Mouse (Mus musculus): Measurements from ENCODE around the gene Phf19. TPM values are rescaled to one million over a fixed set of nuclear protein-coding genes. Genes with fewer than 3 reads are reported as not detected.

The Phf19 gene
- polyA plus RNA-seq, 1 experiment = 4.3 TPM

DNA sequence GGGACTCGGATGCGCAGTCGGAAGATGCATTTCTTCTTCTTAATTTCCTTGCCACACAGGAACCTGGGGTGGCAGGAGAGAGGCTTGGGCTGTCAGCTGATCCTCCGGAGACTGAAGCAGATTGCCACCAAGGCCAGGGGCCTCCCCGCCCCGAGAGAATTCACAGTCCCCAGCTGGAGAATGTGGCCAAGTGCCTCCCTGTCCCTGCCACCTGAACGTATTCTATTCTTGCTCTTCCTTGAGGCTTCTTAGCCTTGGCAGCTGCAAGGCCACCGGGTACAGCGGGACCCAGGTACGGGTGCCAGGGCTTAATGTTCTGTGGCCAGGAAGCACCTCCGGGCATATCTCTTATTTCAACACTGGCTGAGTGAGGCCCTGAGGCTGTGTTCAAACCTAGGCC lies 14.1 kb downstream of the Phf19 start:
- TF ChIP-seq TCF3 (IDR thresholded peaks at IDR 0.05; ENCODE audit: insufficient read length, low read depth) = no peak
- no peak for TF ChIP-seq POLR2A (IDR thresholded peaks at IDR 0.05; ENCODE audit: insufficient read length, low read depth)
- no peak for TF ChIP-seq MYOG (IDR thresholded peaks at IDR 0.05; ENCODE audit: control insufficient read depth in 1 of 3, insufficient read depth in 1 of 3, insufficient read length in 2 of 3, low read depth in 2 of 3)
- TF ChIP-seq MAX (IDR thresholded peaks at IDR 0.05; ENCODE audit: low read depth) = no peak
- TF ChIP-seq TCF12 (IDR thresholded peaks at IDR 0.05; ENCODE audit: insufficient read depth, poor library complexity, severe bottlenecking) = no peak
- TF ChIP-seq CEBPB (IDR thresholded peaks at IDR 0.05; ENCODE audit: insufficient read depth, poor library complexity, severe bottlenecking) = no peak
- TF ChIP-seq SRF (IDR thresholded peaks at IDR 0.05; ENCODE audit: control insufficient read depth, insufficient read length, low read depth) = no peak
- TF ChIP-seq MYOD1 (IDR thresholded peaks at IDR 0.05; ENCODE audit: control insufficient read depth in 1 of 3, insufficient read length in 2 of 3, low read depth in 2 of 3) = no peak
- TF ChIP-seq USF1 (IDR thresholded peaks at IDR 0.05; ENCODE audit: low read depth) = no peak
- no peak for TF ChIP-seq REST (IDR thresholded peaks at IDR 0.05; ENCODE audit: insufficient read depth, insufficient read length)
- TF ChIP-seq POLR2AphosphoS2 (IDR thresholded peaks at IDR 0.05; ENCODE audit: insufficient read length, low read depth) = no peak
- TF ChIP-seq E2F4 (IDR thresholded peaks at IDR 0.05; ENCODE audit: insufficient read depth) = no peak
- Histone ChIP-seq H3K4me2 (ENCODE audit: low read depth) (no peak overlapping the region), H3K79me2 (ENCODE audit: control insufficient read depth, insufficient read depth) (no peaks in the 10 kb centered on the region), H3K4me3 (no peak overlapping the region), H3K27me3 (ENCODE audit: control insufficient read depth, insufficient read depth, insufficient read length) (no peaks in the 10 kb centered on the region), H3ac (ENCODE audit: control insufficient read depth, insufficient read length) (no peak overlapping the region), H3K36me3 (ENCODE audit: control insufficient read depth, insufficient read depth) (no peaks in the 10 kb centered on the region)

DNA sequence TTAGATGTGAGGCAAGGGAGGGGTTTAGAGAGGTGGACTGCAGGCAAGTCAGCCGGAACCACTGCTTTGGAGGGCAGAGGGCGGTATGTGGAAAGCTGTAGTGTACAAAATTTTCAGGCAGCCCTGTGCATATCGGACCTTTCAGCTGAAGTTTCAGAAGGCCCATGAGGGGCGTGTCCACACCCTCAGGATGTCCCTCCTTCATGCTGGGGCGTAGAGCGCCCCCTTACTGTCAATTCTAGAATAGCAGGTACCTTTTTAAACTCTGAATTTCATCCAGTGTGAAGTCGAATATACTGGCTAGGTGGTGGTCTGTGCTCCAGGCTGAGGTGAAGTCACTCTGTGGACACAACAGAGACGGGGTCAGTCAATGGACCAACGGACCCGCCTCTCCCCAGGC lies 16.0 kb downstream of the Phf19 start:
- no peaks in the 10 kb centered on the region for H3K79me2 ChIP-seq (ENCODE audit: control insufficient read depth, insufficient read depth)
- H3K36me3 ChIP-seq (ENCODE audit: control insufficient read depth, insufficient read depth) = no peaks in the 10 kb centered on the region
- H3K27me3 ChIP-seq (ENCODE audit: control insufficient read depth, insufficient read depth, insufficient read length) = no peaks in the 10 kb centered on the region
- no peak overlapping the region for H3K4me2 ChIP-seq (ENCODE audit: low read depth)
- no peak overlapping the region for H3ac ChIP-seq (ENCODE audit: control insufficient read depth, insufficient read length)
- TF ChIP-seq SRF (IDR thresholded peaks at IDR 0.05; ENCODE audit: control insufficient read depth, insufficient read length, low read depth) (no peak), MAX (IDR thresholded peaks at IDR 0.05; ENCODE audit: low read depth) (no peak), USF1 (IDR thresholded peaks at IDR 0.05; ENCODE audit: low read depth) (no peak), REST (IDR thresholded peaks at IDR 0.05; ENCODE audit: insufficient read depth, insufficient read length) (no peak), POLR2A (IDR thresholded peaks at IDR 0.05; ENCODE audit: insufficient read length, low read depth) (no peak), MYOG (IDR thresholded peaks at IDR 0.05; ENCODE audit: control insufficient read depth in 1 of 3, insufficient read depth in 1 of 3, insufficient read length in 2 of 3, low read depth in 2 of 3) (no peak), TCF3 (IDR thresholded peaks at IDR 0.05; ENCODE audit: insufficient read length, low read depth) (no peak), POLR2AphosphoS2 (IDR thresholded peaks at IDR 0.05; ENCODE audit: insufficient read length, low read depth) (no peak), TCF12 (IDR thresholded peaks at IDR 0.05; ENCODE audit: insufficient read depth, poor library complexity, severe bottlenecking) (no peak)
- H3K4me3 ChIP-seq = no peak overlapping the region

DNA sequence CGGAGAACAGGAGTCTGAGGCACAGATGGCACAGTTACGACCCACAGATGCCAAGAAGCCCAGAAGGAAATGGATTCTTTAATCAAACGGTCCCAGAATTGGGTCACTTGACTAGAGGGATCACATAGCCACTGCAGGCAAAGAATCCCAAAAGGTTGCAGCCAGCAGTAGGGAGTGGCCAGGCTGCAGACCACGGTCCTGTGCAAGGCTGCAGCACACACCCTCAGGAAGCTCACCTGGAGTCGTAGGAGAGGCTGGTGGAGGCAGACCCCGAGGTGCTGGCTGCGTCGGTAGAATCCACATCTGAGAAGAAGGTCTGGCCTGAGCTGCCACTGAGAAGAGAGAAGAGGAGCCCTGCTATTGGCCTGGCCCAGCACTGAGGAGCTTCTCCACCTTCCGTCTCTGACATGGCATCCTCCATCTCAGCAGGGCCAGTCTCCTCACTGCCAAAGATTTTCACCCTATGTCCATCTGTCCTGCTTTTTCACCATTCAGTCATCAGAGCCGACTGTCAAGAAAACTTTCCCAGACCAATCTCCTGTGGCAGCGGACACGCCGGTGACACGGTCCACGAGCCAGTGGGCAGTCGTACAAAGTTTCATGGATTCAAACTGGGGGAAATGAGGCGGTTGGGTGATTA lies 16.9 kb downstream of the Phf19 start:
- no peak overlapping the region for H3K4me3 ChIP-seq
- no peaks in the 10 kb centered on the region for H3K27me3 ChIP-seq (ENCODE audit: control insufficient read depth, insufficient read depth, insufficient read length)
- H3K4me2 ChIP-seq (ENCODE audit: low read depth) = no peak overlapping the region
- no peaks in the 10 kb centered on the region for H3K79me2 ChIP-seq (ENCODE audit: control insufficient read depth, insufficient read depth)
- no peak for TF ChIP-seq TCF12 (IDR thresholded peaks at IDR 0.05; ENCODE audit: insufficient read depth, poor library complexity, severe bottlenecking)
- no peak for TF ChIP-seq E2F4 (IDR thresholded peaks at IDR 0.05; ENCODE audit: insufficient read depth)
- no peak for TF ChIP-seq MYOG (IDR thresholded peaks at IDR 0.05; ENCODE audit: control insufficient read depth in 1 of 3, insufficient read depth in 1 of 3, insufficient read length in 2 of 3, low read depth in 2 of 3)
- TF ChIP-seq MYOD1 (IDR thresholded peaks at IDR 0.05; ENCODE audit: control insufficient read depth in 1 of 3, insufficient read length in 2 of 3, low read depth in 2 of 3) = no peak
- TF ChIP-seq POLR2AphosphoS2 (IDR thresholded peaks at IDR 0.05; ENCODE audit: insufficient read length, low read depth) = no peak
- TF ChIP-seq POLR2A (IDR thresholded peaks at IDR 0.05; ENCODE audit: insufficient read length, low read depth) = no peak
- no peak for TF ChIP-seq REST (IDR thresholded peaks at IDR 0.05; ENCODE audit: insufficient read depth, insufficient read length)
- TF ChIP-seq TCF3 (IDR thresholded peaks at IDR 0.05; ENCODE audit: insufficient read length, low read depth) = no peak
- no peak for TF ChIP-seq MAX (IDR thresholded peaks at IDR 0.05; ENCODE audit: low read depth)
- TF ChIP-seq SRF (IDR thresholded peaks at IDR 0.05; ENCODE audit: control insufficient read depth, insufficient read length, low read depth) = no peak
- TF ChIP-seq CEBPB (IDR thresholded peaks at IDR 0.05; ENCODE audit: insufficient read depth, poor library complexity, severe bottlenecking) = no peak
- TF ChIP-seq USF1 (IDR thresholded peaks at IDR 0.05; ENCODE audit: low read depth) = no peak
- H3ac ChIP-seq (ENCODE audit: control insufficient read depth, insufficient read length) = no peak overlapping the region
- no peaks in the 10 kb centered on the region for H3K36me3 ChIP-seq (ENCODE audit: control insufficient read depth, insufficient read depth)

DNA sequence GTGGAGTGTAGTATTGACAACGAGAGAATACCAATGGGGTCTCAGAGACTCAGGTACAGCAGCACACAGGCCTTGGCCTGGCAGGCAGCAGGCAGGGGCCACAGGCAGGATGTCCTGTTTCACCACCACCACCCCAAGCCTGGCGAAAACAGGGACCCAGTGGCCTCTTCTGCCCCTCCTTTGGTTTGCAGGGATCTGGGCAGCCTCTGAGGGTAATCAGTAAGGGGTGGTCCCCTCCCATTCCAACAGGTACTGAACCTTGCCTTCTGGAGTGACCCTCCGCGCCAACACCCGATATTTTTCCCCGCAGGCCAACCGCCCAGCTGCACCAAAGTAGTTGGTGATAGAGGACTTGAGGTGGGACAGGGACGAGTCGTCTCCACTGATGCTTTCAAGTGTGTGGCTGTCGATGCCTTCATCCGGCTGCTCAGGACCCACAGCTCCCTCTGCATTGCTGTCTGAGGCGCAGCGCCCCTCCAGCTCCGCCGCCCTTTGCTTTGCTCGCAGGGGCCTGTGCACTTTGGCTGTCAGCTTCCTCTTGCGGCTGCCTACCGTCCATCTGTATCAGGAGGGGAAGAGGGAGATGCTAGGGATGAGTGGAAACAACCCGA lies 18.2 kb downstream of the Phf19 start:
- no peak for TF ChIP-seq CEBPB (IDR thresholded peaks at IDR 0.05; ENCODE audit: insufficient read depth, poor library complexity, severe bottlenecking)
- TF ChIP-seq E2F4 (IDR thresholded peaks at IDR 0.05; ENCODE audit: insufficient read depth) = no peak
- no peak for TF ChIP-seq REST (IDR thresholded peaks at IDR 0.05; ENCODE audit: insufficient read depth, insufficient read length)
- no peak for TF ChIP-seq MYOG (IDR thresholded peaks at IDR 0.05; ENCODE audit: control insufficient read depth in 1 of 3, insufficient read depth in 1 of 3, insufficient read length in 2 of 3, low read depth in 2 of 3)
- TF ChIP-seq USF1 (IDR thresholded peaks at IDR 0.05; ENCODE audit: low read depth) = no peak
- TF ChIP-seq MYOD1 (IDR thresholded peaks at IDR 0.05; ENCODE audit: control insufficient read depth in 1 of 3, insufficient read length in 2 of 3, low read depth in 2 of 3) = no peak
- TF ChIP-seq TCF3 (IDR thresholded peaks at IDR 0.05; ENCODE audit: insufficient read length, low read depth) = no peak
- TF ChIP-seq MAX (IDR thresholded peaks at IDR 0.05; ENCODE audit: low read depth) = no peak
- no peak for TF ChIP-seq POLR2AphosphoS2 (IDR thresholded peaks at IDR 0.05; ENCODE audit: insufficient read length, low read depth)
- TF ChIP-seq SRF (IDR thresholded peaks at IDR 0.05; ENCODE audit: control insufficient read depth, insufficient read length, low read depth) = no peak
- no peak for TF ChIP-seq TCF12 (IDR thresholded peaks at IDR 0.05; ENCODE audit: insufficient read depth, poor library complexity, severe bottlenecking)
- no peak for TF ChIP-seq POLR2A (IDR thresholded peaks at IDR 0.05; ENCODE audit: insufficient read length, low read depth)
- Histone ChIP-seq H3ac (ENCODE audit: control insufficient read depth, insufficient read length) (no peak overlapping the region), H3K36me3 (ENCODE audit: control insufficient read depth, insufficient read depth) (no peaks in the 10 kb centered on the region), H3K4me3 (no peak overlapping the region), H3K79me2 (ENCODE audit: control insufficient read depth, insufficient read depth) (no peaks in the 10 kb centered on the region), H3K4me2 (ENCODE audit: low read depth) (no peak overlapping the region), H3K27me3 (ENCODE audit: control insufficient read depth, insufficient read depth, insufficient read length) (peaks cover under 1% of the 10 kb centered on the region)
